Mouse (Mus musculus): Measurements from ENCODE around the gene Stx7.

The Stx7 gene

GRCm38 (mm10) chr10:24167978-24168583 is 19.0 kb downstream of the Stx7 start:
- no peak for DNase-seq

- no peak for DNase-seq
Observed at GRCm38 (mm10) chr10:24168854-24169253, 19.8 kb downstream of the Stx7 start.

- no peak for DNase-seq
Observed at GRCm38 (mm10) chr10:24171906-24172459, 22.9 kb downstream of the Stx7 start.

- peak; percentile 68 for DNase-seq
Observed at GRCm38 (mm10) chr10:24173210-24174001, 24.3 kb downstream of the Stx7 start.

- DNase-seq = no peak
Observed at GRCm38 (mm10) chr10:24190392-24190791, 41.3 kb downstream of the Stx7 start.

GRCm38 (mm10) chr10:24191977-24192376 is 42.9 kb downstream of the Stx7 start:
- no peak for DNase-seq

GRCm38 (mm10) chr10:24199303-24199702 is 50.2 kb downstream of the Stx7 start:
- DNase-seq = no peak

GRCm38 (mm10) chr10:24200099-24200498 is 51.0 kb downstream of the Stx7 start:
- DNase-seq = no peak

GRCm38 (mm10) chr10:24210075-24210474 is 61.0 kb downstream of the Stx7 start:
- DNase-seq = no peak

- DNase-seq = no peak
Observed at GRCm38 (mm10) chr10:24213297-24213696, 64.2 kb downstream of the Stx7 start.

GRCm38 (mm10) chr10:24217558-24218268 is 68.6 kb downstream of the Stx7 start:
- DNase-seq = no peak

GRCm38 (mm10) chr10:24220931-24221330 is 71.8 kb downstream of the Stx7 start:
- no peak for DNase-seq

GRCm38 (mm10) chr10:24222911-24223310 is 73.8 kb downstream of the Stx7 start:
- no peak for DNase-seq

- peak; percentile 15 for DNase-seq
Observed at GRCm38 (mm10) chr10:24223449-24224143, 74.5 kb downstream of the Stx7 start, which contains the start of gene Moxd1. Gene Moxd1 (plus strand): TSS chr10:24223517.

- DNase-seq = no peak
Observed at GRCm38 (mm10) chr10:24224591-24224990, 75.5 kb downstream of the Stx7 start.

- DNase-seq = no peak
Observed at GRCm38 (mm10) chr10:24228318-24229183, 79.4 kb downstream of the Stx7 start.

- DNase-seq = no peak
Observed at GRCm38 (mm10) chr10:24232281-24232680, 83.2 kb downstream of the Stx7 start.

GRCm38 (mm10) chr10:24235426-24236283 is 86.6 kb downstream of the Stx7 start:
- DNase-seq = no peak

Measured in thymus, postnatal 14 days (tissue).